Mouse (Mus musculus) ovary, adult 10 weeks (tissue): ENCODE results near the gene Sh2d7. TPM values are rescaled to one million over a fixed set of nuclear protein-coding genes. Genes with fewer than 3 reads are reported as not detected.

Experiments
- polyA plus RNA-seq: library from polyadenylated mRNA; stranded (reverse); fragments of 350-450 nt; fragmentation: Illumina TruSeq; extraction: RNeasy Lipid Tissue Mini Kit (QIAGEN cat#74804); gene quantifications from one replicate; pipeline ENCODE4 v1.2.3, GENCODE M21; 2014

Sh2d7 gene
- not detected for polyA plus RNA-seq

GRCm38 (mm10) chr9:54538684-54539083 is at the start of gene Sh2d7:
Sh2d7 (plus strand) TSS chr9:54538984.

DNA sequence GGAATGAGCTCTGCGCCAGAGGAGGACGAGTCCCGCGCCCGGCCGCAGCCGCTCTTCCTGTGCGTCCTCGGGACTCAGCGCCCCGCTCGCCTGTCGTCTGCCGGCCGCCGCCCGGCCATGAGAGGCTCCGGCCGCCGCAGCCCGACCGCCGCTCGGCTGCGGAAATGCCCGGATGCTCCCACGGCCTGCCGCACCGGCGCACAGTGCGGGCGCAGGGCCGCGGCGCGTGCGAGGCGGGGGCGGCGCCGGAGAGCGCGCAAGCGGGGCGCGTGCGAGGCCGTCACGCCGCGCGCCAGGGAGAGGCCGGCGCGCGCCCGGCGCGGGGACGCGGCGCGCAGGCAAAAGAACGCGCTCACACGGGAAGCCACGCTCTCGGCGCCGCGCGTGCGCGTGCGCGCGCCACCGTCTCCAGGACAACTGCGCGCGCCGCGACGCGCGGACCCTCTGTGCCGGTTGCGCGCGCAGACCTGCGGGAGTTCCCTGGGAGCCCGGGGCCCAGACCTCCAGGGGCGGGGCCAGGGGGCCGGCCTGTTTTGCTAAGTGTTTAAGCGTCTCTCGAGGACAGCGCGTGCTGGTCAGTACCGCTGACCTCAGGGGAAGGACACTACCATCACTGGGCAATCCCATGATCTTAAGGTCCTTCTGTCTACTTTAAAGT is 37.2 kb upstream of the Sh2d7 start, which contains the start of gene Dmxl2:
Dmxl2 (minus strand) TSS at position 174 of the 658 bp plus-strand sequence.

DNA sequence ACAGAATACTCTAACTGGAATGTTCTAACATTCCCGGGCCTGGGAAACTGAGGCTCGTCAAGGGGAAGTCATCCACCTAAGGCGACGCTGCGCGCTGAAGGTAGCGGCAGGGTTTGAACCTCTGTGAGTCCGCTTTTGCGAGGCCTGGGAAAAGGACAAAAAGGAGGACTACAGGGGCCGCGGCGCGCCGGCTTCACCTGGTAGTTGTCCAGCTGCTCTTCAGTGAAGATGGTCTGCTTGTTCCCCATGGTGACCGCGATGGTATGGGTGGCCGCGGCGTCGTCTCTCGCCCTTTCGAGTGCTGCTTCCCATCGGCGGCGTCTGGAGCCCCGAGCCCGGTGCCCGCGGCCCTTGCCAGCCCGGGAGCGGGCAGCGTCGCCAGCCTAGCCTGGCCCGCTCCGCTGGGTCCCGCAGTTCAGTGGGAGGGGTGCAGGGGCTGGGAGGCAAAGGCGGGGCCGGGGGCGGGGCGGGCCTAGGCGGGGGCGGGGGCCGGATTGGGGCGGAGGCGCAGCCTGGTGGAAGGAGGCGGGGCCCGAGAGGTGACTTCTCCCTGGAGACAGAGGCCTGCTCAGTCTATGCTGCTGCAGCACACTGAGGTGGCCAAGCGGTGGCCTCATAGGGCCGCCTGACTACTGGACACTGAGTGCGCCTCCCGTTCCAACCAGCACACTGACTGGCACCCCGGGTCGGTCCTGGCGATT is 21.1 kb downstream of the Sh2d7 start, which contains the start of gene Cib2:
Cib2 (minus strand) TSS at position 448 of the 701 bp plus-strand sequence.

GRCm38 (mm10) chr9:54586199-54587061 is 47.6 kb downstream of the Sh2d7 start, which contains the start of gene Idh3a:
Idh3a (plus strand) TSS chr9:54586334.

Other genes with a start within 250 kb of the Sh2d7 start
- gene Dmxl2, start 37.4 kb upstream of the Sh2d7 start, polyA plus RNA-seq, result 26.7 TPM
- 0.86 TPM for gene Cib2, start 21.2 kb downstream of the Sh2d7 start, polyA plus RNA-seq
- 151 TPM for gene Idh3a, start 47.4 kb downstream of the Sh2d7 start, polyA plus RNA-seq
- gene Acsbg1, start 122.9 kb downstream of the Sh2d7 start, polyA plus RNA-seq, result 58.3 TPM
- 38.8 TPM for gene Dnaja4, start 159.9 kb downstream of the Sh2d7 start, polyA plus RNA-seq
- gene Wdr61, start 195.5 kb downstream of the Sh2d7 start, polyA plus RNA-seq, result 99.2 TPM
- not detected for gene Crabp1, start 225.8 kb downstream of the Sh2d7 start, polyA plus RNA-seq